15 mouse cellular contexts compared by ENCODE assay signal in genomic region chr3:143156174-143156573, GRCm38 (mm10).
A peak's percentile ranks its signal among the peaks of the same experiment; 100 is the strongest.
DNase-seq lines count a peak whose midpoint lies in the region; ATAC-seq and TF ChIP-seq lines count a peak whose summit lies in the region.
"Had no signal": no experiment of that assay in that cellular context is flagged by ENCODE, and none has a peak within 500 bp of the region (broad histone marks: within the 10 kb centered on the region; RNA-seq: fewer than 3 reads in every experiment).

No protein-coding gene starts in this region.

- no peak for TF ChIP-seq POLR2A in embryonic fibroblast, embryonic 13.5 days (IDR thresholded peaks at IDR 0.05; ENCODE audit: low read depth, low read length)

- H3K4me3 ChIP-seq in kidney, postnatal 0 days (replicated peaks; ENCODE audit: low read depth, low read length), result no peak overlapping the region
- no peak overlapping the region for H3K4me3 ChIP-seq in embryonic fibroblast, embryonic 13.5 days (ENCODE audit: insufficient read depth, low read length)
- H3K4me3 ChIP-seq: heart, embryonic 12.5 days; midbrain, embryonic 13.5 days had no signal

- WGBS in kidney, postnatal 0 days, result 36% methylated on average over 1 of the region's 1 CpGs

- H3K27ac ChIP-seq in kidney, postnatal 0 days, result no peak overlapping the region
- peak overlapping the region; percentile 67 for H3K27ac ChIP-seq in embryonic fibroblast, embryonic 13.5 days (ENCODE audit: insufficient read depth, low read length)
- H3K27ac ChIP-seq: hindbrain, embryonic 14.5 days; macrophage; midbrain, embryonic 13.5 days had no signal

- no peaks in the 10 kb centered on the region for H3K4me1 ChIP-seq in kidney, postnatal 0 days (replicated peaks; ENCODE audit: insufficient read depth, low read length)
- peaks cover 13% of the 10 kb centered on the region for H3K4me1 ChIP-seq in embryonic fibroblast, embryonic 13.5 days (ENCODE audit: control insufficient read depth, insufficient read depth, low read length)
- H3K4me1 ChIP-seq: heart, embryonic 12.5 days; midbrain, embryonic 13.5 days had no signal

- H3K36me3 ChIP-seq in kidney, postnatal 0 days (ENCODE audit: insufficient read depth, low read length), result no peaks in the 10 kb centered on the region
- H3K36me3 ChIP-seq: heart, embryonic 12.5 days; midbrain, embryonic 13.5 days had no signal

- peak; percentile 56; the same call in 1 of the 2 replicates for TF ChIP-seq CTCF in kidney, postnatal 0 days (IDR thresholded peaks at IDR 0.05; ENCODE audit: low read depth)
- TF ChIP-seq CTCF in embryonic fibroblast, embryonic 13.5 days (IDR thresholded peaks at IDR 0.05; ENCODE audit: borderline replicate concordance, insufficient read depth, low read length), result no peak

- peak; percentile 17 for DNase-seq in kidney, postnatal 0 days (ENCODE audit: low spot score)
- DNase-seq in kidney, postnatal 36 days, result no peak
- DNase-seq in 3134 (ENCODE audit: extremely low read depth, insufficient read length, low spot score) (peak; percentile 20), 3T3-L1 (ENCODE audit: low read depth, low spot score) (peak; percentile 60)
- DNase-seq in right cerebral cortex, postnatal 10 days (ENCODE audit: low spot score in 2 of 2), result no peak
- no peak for DNase-seq in testis, postnatal 14 days (ENCODE audit: low spot score)
- DNase-seq: cerebellum, adult 2 months; left cerebral cortex, postnatal 4 days; lung, adult 2 months; right cerebral cortex, postnatal 4 days had no signal

- H3K9ac ChIP-seq in kidney, postnatal 0 days (ENCODE audit: low read depth, low read length), result no peak overlapping the region
- H3K9ac ChIP-seq: heart, embryonic 12.5 days; hindbrain, embryonic 14.5 days; midbrain, embryonic 13.5 days had no signal

- no peaks in the 10 kb centered on the region for H3K27me3 ChIP-seq in kidney, postnatal 0 days (ENCODE audit: insufficient read depth, low read length)
- H3K27me3 ChIP-seq: heart, embryonic 12.5 days; midbrain, embryonic 13.5 days had no signal

- H3K9me3 ChIP-seq in kidney, postnatal 0 days (replicated peaks; ENCODE audit: low read length), result no peaks in the 10 kb centered on the region
- H3K9me3 ChIP-seq: heart, embryonic 12.5 days; midbrain, embryonic 13.5 days had no signal

- no peak overlapping the region for H3K4me2 ChIP-seq in kidney, postnatal 0 days (ENCODE audit: low read length)
- H3K4me2 ChIP-seq: heart, embryonic 12.5 days; hindbrain, embryonic 14.5 days; midbrain, embryonic 13.5 days had no signal

- no peak for ATAC-seq in kidney, postnatal 0 days (replicated peaks; ENCODE audit: low FRiP score, low read depth)
- ATAC-seq: midbrain, embryonic 13.5 days had no signal

Comparison
In these comparisons a context has a peak if more than half of its experiments do, and no peak if none do; other contexts are left out.
1. DNase-seq: peak in kidney, postnatal 0 days (single experiment), 3134 (single experiment) and 3T3-L1 (single experiment); none in kidney, postnatal 36 days (0 of 2), right cerebral cortex, postnatal 10 days (0 of 2) and testis, postnatal 14 days (single experiment).